In genomic region chr10:5805731-5806307, GRCm38 (mm10) we compare ENCODE assay signal across 8 mouse cellular contexts. TPM values are rescaled to one million over a fixed set of nuclear protein-coding genes. Genes with fewer than 3 reads are reported as not detected.
A peak's percentile ranks its signal among the peaks of the same experiment; 100 is the strongest.
DNase-seq lines count a peak whose midpoint lies in the region; ATAC-seq lines count a peak whose summit lies in the region.

No protein-coding gene starts in this region.

- ATAC-seq in inflammation-experienced regulatory T-cells, adult 6 months, result peak; percentile 81
- ATAC-seq in megakaryocyte progenitor cell, adult 5-6 weeks (replicated peaks; ENCODE audit: poor library complexity), result peak; percentile 69

- intact Hi-C loops in gastrocnemius, postnatal 14 days (cut with DNase I; ENCODE audit: low total_unique reads), result no loop called here
- intact Hi-C loops in left cerebral cortex, postnatal 10 days (cut with DNase I), result no loop called here

- peak; percentile 96 for DNase-seq in adrenal gland, adult 8-10 months
- peak; percentile 98 for DNase-seq in embryo, embryonic 11 days
- DNase-seq in gastrocnemius, postnatal 14 days, result peak; percentile 98
- DNase-seq in left cerebral cortex, postnatal 10 days (ENCODE audit: extremely low spot score in 1 of 2, low spot score in 2 of 2), result peak; percentile 93 to 99
- DNase-seq in right cerebral cortex, postnatal 10 days (ENCODE audit: low spot score in 2 of 2), result peak; percentile 97
- DNase-seq in urinary bladder, postnatal 4 days (ENCODE audit: low spot score in 2 of 2), result peak; percentile 96 to 97

RNA-seq across cellular contexts. Expression of gene Fbxo5, which starts 0.4 kb away (rescaled TPM):
- 1 to 10 TPM; 1.9 to 3.8 (median 2.4) TPM for total RNA-seq in adrenal gland, adult 8-10 months (2022)
- total RNA-seq in gastrocnemius, postnatal 14 days (2021), result 1 to 10 TPM; 2.1 to 2.7 TPM
- 10 to 100 TPM; 13.7 to 95.2 (median 16.8) TPM for polyA plus RNA-seq in inflammation-experienced regulatory T-cells, adult 6 months (2017; shearing (Covaris generic))
- 1 to 10 TPM; 1.7 to 2.7 TPM for total RNA-seq in left cerebral cortex, postnatal 10 days (2021)
- total RNA-seq in megakaryocyte progenitor cell, adult 5-6 weeks (2015), result 49.3 and 49.5 TPM in 2 replicates
- 38.9 and 53.2 TPM in 2 replicates for total RNA-seq in megakaryocyte progenitor cell, adult 5-6 weeks (2017)

RNA-seq across cellular contexts. Expression of gene Mtrf1l, which starts 17.9 kb away (rescaled TPM):
- total RNA-seq in adrenal gland, adult 8-10 months (2022), result 10 to 100 TPM; 11.6 to 16.0 (median 12.8) TPM
- 1 to 10 TPM; 5.2 to 5.6 TPM for total RNA-seq in gastrocnemius, postnatal 14 days (2021)
- 1 to 10 TPM; 3.6 to 9.8 (median 5.2) TPM for polyA plus RNA-seq in inflammation-experienced regulatory T-cells, adult 6 months (2017; shearing (Covaris generic))
- total RNA-seq in left cerebral cortex, postnatal 10 days (2021), result 10 to 100 TPM in 1 of 2 experiments, 1 to 10 TPM in 1; 8.1 to 10.8 TPM
- total RNA-seq in megakaryocyte progenitor cell, adult 5-6 weeks (2015), result 14.2 and 23.5 TPM in 2 replicates
- total RNA-seq in megakaryocyte progenitor cell, adult 5-6 weeks (2017), result 19.7 and 35.2 TPM in 2 replicates

Comparison
In these comparisons a context has a peak if more than half of its experiments do, and no peak if none do; other contexts are left out.
1. Peak in every context shown above with its lines: DNase-seq and ATAC-seq.
2. RNA of gene Fbxo5, which starts 0.4 kb away (total RNA-seq): 38.9 to 53.2 TPM in megakaryocyte progenitor cell, adult 5-6 weeks; 1.9 to 3.8 TPM in adrenal gland, adult 8-10 months, 2.1 to 2.7 TPM in gastrocnemius, postnatal 14 days and 1.7 to 2.7 TPM in left cerebral cortex, postnatal 10 days; every median in the first group is over 4 times any median in the second.